Mouse (Mus musculus): ENCODE measurements around the gene Capn15. TPM values are rescaled to one million over a fixed set of nuclear protein-coding genes. Genes with fewer than 3 reads are reported as not detected.

Gene Capn15
- polyA plus RNA-seq, 1 experiment from 2014 or later, result 9.9 TPM

GRCm38 (mm10) chr17:25946891-25947290, 38.7 kb downstream of the Capn15 start:
- Histone ChIP-seq H3K4me3 (ENCODE audit: low read depth, low read length) (peak overlapping the region; percentile 9), H3K27ac (ENCODE audit: low read length) (peak overlapping the region; percentile 99), H3K36me3 (ENCODE audit: control insufficient read depth, insufficient read depth) (no peaks in the 10 kb centered on the region), H3K4me1 (ENCODE audit: control insufficient read depth, low read depth, low read length) (peaks cover 68% of the 10 kb centered on the region), H3K27me3 (ENCODE audit: control insufficient read depth, insufficient read depth, low read depth, low read length) (peaks cover 24% of the 10 kb centered on the region), H3K9me3 (replicated peaks; ENCODE audit: control insufficient read depth, low read length) (no peaks in the 10 kb centered on the region), H3K9ac (ENCODE audit: low read depth, low read length) (peak overlapping the region; percentile 66), H3K4me2 (ENCODE audit: low read depth, low read length) (peak overlapping the region; percentile 54)
- ATAC-seq (ENCODE audit: low read depth), result no peak
- WGBS (ENCODE audit: insufficient replicate concordance), result 86% methylated on average over 8 of the region's 8 CpGs

- Histone ChIP-seq H3K27ac (ENCODE audit: low read length) (peak overlapping the region; percentile 99), H3K4me1 (ENCODE audit: control insufficient read depth, low read depth, low read length) (peaks cover 63% of the 10 kb centered on the region), H3K9ac (ENCODE audit: low read depth, low read length) (peak overlapping the region; percentile 66), H3K4me3 (ENCODE audit: low read depth, low read length) (peak overlapping the region; percentile 9), H3K27me3 (ENCODE audit: control insufficient read depth, insufficient read depth, low read depth, low read length) (peaks cover 19% of the 10 kb centered on the region), H3K4me2 (ENCODE audit: low read depth, low read length) (peak overlapping the region; percentile 54), H3K9me3 (replicated peaks; ENCODE audit: control insufficient read depth, low read length) (no peaks in the 10 kb centered on the region), H3K36me3 (ENCODE audit: control insufficient read depth, insufficient read depth) (no peaks in the 10 kb centered on the region)
- peak; percentile 20 for ATAC-seq (ENCODE audit: low read depth)
- 38% methylated on average over 7 of the region's 7 CpGs for whole genome bisulfite sequencing (ENCODE audit: insufficient replicate concordance)
Observed at GRCm38 (mm10) chr17:25946349-25946748, 39.2 kb downstream of the Capn15 start.

GRCm38 (mm10) chr17:25945517-25946155, 40.0 kb downstream of the Capn15 start:
- H3K4me2 ChIP-seq (ENCODE audit: low read depth, low read length), result peak overlapping the region; percentile 54
- H3K27me3 ChIP-seq (ENCODE audit: control insufficient read depth, insufficient read depth, low read depth, low read length), result peaks cover 12% of the 10 kb centered on the region
- peak overlapping the region; percentile 99 for H3K27ac ChIP-seq (ENCODE audit: low read length)
- H3K4me1 ChIP-seq (ENCODE audit: control insufficient read depth, low read depth, low read length), result peaks cover 59% of the 10 kb centered on the region
- no peaks in the 10 kb centered on the region for H3K9me3 ChIP-seq (replicated peaks; ENCODE audit: control insufficient read depth, low read length)
- 71% methylated on average over 9 of the region's 9 CpGs for WGBS (ENCODE audit: insufficient replicate concordance)
- no peak for ATAC-seq (ENCODE audit: low read depth)
- H3K36me3 ChIP-seq (ENCODE audit: control insufficient read depth, insufficient read depth), result no peaks in the 10 kb centered on the region; the same call in 1 of the 2 replicates
- H3K9ac ChIP-seq (ENCODE audit: low read depth, low read length), result peak overlapping the region; percentile 66
- H3K4me3 ChIP-seq (ENCODE audit: low read depth, low read length), result no peak overlapping the region

GRCm38 (mm10) chr17:25944366-25945163, 41.0 kb downstream of the Capn15 start, which contains the start of the genes Pigq and Nhlrc4:
Gene Pigq, minus strand, starts transcription at chr17:25944936.
Gene Nhlrc4, minus strand, starts transcription at chr17:25944961.
- no peaks in the 10 kb centered on the region for H3K9me3 ChIP-seq (replicated peaks; ENCODE audit: control insufficient read depth, low read length)
- peak within 1 kb of the TSS; percentile 96 for H3K4me3 ChIP-seq (ENCODE audit: low read depth, low read length)
- peak within 1 kb of the TSS; percentile 99 for H3K27ac ChIP-seq (ENCODE audit: low read length)
- peaks cover 65% of the 10 kb centered on the region for H3K4me1 ChIP-seq (ENCODE audit: control insufficient read depth, low read depth, low read length)
- WGBS (ENCODE audit: insufficient replicate concordance), result 37% methylated on average over 6 of the region's 6 CpGs
- H3K36me3 ChIP-seq (ENCODE audit: control insufficient read depth, insufficient read depth), result peaks cover 7% of the 10 kb centered on the region
- peak within 1 kb of the TSS; percentile 74 for H3K9ac ChIP-seq (ENCODE audit: low read depth, low read length)
- H3K27me3 ChIP-seq (ENCODE audit: control insufficient read depth, insufficient read depth, low read depth, low read length), result peaks cover 1% of the 10 kb centered on the region
- peak within 1 kb of the TSS; percentile 76 for H3K4me2 ChIP-seq (ENCODE audit: low read depth, low read length)
- ATAC-seq (ENCODE audit: low read depth), result peak; percentile 58

GRCm38 (mm10) chr17:25943769-25944168, 41.8 kb downstream of the Capn15 start:
- Histone ChIP-seq H3K4me3 (ENCODE audit: low read depth, low read length) (peak overlapping the region; percentile 96), H3K36me3 (ENCODE audit: control insufficient read depth, insufficient read depth) (peaks cover 15% of the 10 kb centered on the region), H3K4me2 (ENCODE audit: low read depth, low read length) (peak overlapping the region; percentile 76), H3K9ac (ENCODE audit: low read depth, low read length) (peak overlapping the region; percentile 74), H3K27me3 (ENCODE audit: control insufficient read depth, insufficient read depth, low read depth, low read length) (no peaks in the 10 kb centered on the region), H3K4me1 (ENCODE audit: control insufficient read depth, low read depth, low read length) (peaks cover 72% of the 10 kb centered on the region), H3K27ac (ENCODE audit: low read length) (peak overlapping the region; percentile 99), H3K9me3 (replicated peaks; ENCODE audit: control insufficient read depth, low read length) (no peaks in the 10 kb centered on the region)
- WGBS (ENCODE audit: insufficient replicate concordance), result 66% methylated on average over 9 of the region's 9 CpGs
- no peak for ATAC-seq (ENCODE audit: low read depth)

GRCm38 (mm10) chr17:25943221-25943620, 42.4 kb downstream of the Capn15 start:
- H3K4me3 ChIP-seq (ENCODE audit: low read depth, low read length), result peak overlapping the region; percentile 96
- peaks cover 21% of the 10 kb centered on the region for H3K36me3 ChIP-seq (ENCODE audit: control insufficient read depth, insufficient read depth)
- peak overlapping the region; percentile 76 for H3K4me2 ChIP-seq (ENCODE audit: low read depth, low read length)
- peak overlapping the region; percentile 99 for H3K27ac ChIP-seq (ENCODE audit: low read length)
- ATAC-seq (ENCODE audit: low read depth), result peak; percentile 10
- WGBS (ENCODE audit: insufficient replicate concordance), result 23% methylated on average over 3 of the region's 3 CpGs
- peaks cover 71% of the 10 kb centered on the region for H3K4me1 ChIP-seq (ENCODE audit: control insufficient read depth, low read depth, low read length)
- H3K27me3 ChIP-seq (ENCODE audit: control insufficient read depth, insufficient read depth, low read depth, low read length), result no peaks in the 10 kb centered on the region
- peak overlapping the region; percentile 74 for H3K9ac ChIP-seq (ENCODE audit: low read depth, low read length)
- no peaks in the 10 kb centered on the region for H3K9me3 ChIP-seq (replicated peaks; ENCODE audit: control insufficient read depth, low read length)

GRCm38 (mm10) chr17:25942597-25943151, 42.9 kb downstream of the Capn15 start:
- Histone ChIP-seq H3K27ac (ENCODE audit: low read length) (peak overlapping the region; percentile 99), H3K4me3 (ENCODE audit: low read depth, low read length) (peak overlapping the region; percentile 96), H3K9ac (ENCODE audit: low read depth, low read length) (peak overlapping the region; percentile 99), H3K27me3 (ENCODE audit: control insufficient read depth, insufficient read depth, low read depth, low read length) (no peaks in the 10 kb centered on the region), H3K9me3 (replicated peaks; ENCODE audit: control insufficient read depth, low read length) (no peaks in the 10 kb centered on the region), H3K4me2 (ENCODE audit: low read depth, low read length) (peak overlapping the region; percentile 76), H3K36me3 (ENCODE audit: control insufficient read depth, insufficient read depth) (peaks cover 26% of the 10 kb centered on the region), H3K4me1 (ENCODE audit: control insufficient read depth, low read depth, low read length) (peaks cover 65% of the 10 kb centered on the region)
- peak; percentile 92 for ATAC-seq (ENCODE audit: low read depth)
- WGBS (ENCODE audit: insufficient replicate concordance), result 20% methylated on average over 2 of the region's 2 CpGs

- H3K36me3 ChIP-seq (ENCODE audit: control insufficient read depth, insufficient read depth), result peaks cover 36% of the 10 kb centered on the region
- H3K27ac ChIP-seq (ENCODE audit: low read length), result peak overlapping the region; percentile 99
- peak overlapping the region; percentile 96 for H3K4me3 ChIP-seq (ENCODE audit: low read depth, low read length)
- WGBS (ENCODE audit: insufficient replicate concordance), result 2% methylated on average over 51 of the region's 54 CpGs
- peaks cover 57% of the 10 kb centered on the region for H3K4me1 ChIP-seq (ENCODE audit: control insufficient read depth, low read depth, low read length)
- H3K9me3 ChIP-seq (replicated peaks; ENCODE audit: control insufficient read depth, low read length), result no peaks in the 10 kb centered on the region
- H3K27me3 ChIP-seq (ENCODE audit: control insufficient read depth, insufficient read depth, low read depth, low read length), result no peaks in the 10 kb centered on the region
- peak overlapping the region; percentile 71 for H3K4me2 ChIP-seq (ENCODE audit: low read depth, low read length)
- ATAC-seq (ENCODE audit: low read depth), result 0 out of 2 replicates have a peak, but pooled peaks have one; percentile 2
- peak overlapping the region; percentile 99 for H3K9ac ChIP-seq (ENCODE audit: low read depth, low read length)
Observed at GRCm38 (mm10) chr17:25941511-25942241, 43.9 kb downstream of the Capn15 start.
